Mouse (Mus musculus) thymus, adult 2 months (tissue): ENCODE data around the gene Kif21a.

Source experiments
- CTCF ChIP-seq: fragments of 200-500 bp; IDR thresholded peaks from 2 replicates; pipeline ENCODE4 v1.5.1; 2012; ENCODE audit warnings: mild to moderate bottlenecking, control low read depth, low read length, moderate library complexity, borderline replicate concordance; ENCODE audit not compliant: control insufficient read depth, poor library complexity, insufficient read depth; ENCODE audit errors: extremely low read depth
- POLR2A ChIP-seq: fragments of 200-500 bp; IDR thresholded peaks from 2 replicates; pipeline ENCODE4 v1.6.1; 2012; ENCODE audit warnings: mild to moderate bottlenecking, low read length, control low read depth, moderate library complexity; ENCODE audit not compliant: control insufficient read depth, poor library complexity, insufficient read depth; ENCODE audit errors: extremely low read depth

GRCm38 (mm10) chr15:90960831-90961554 is 88.8 kb downstream of the Kif21a start:
- TF ChIP-seq CTCF = no peak
- no peak for TF ChIP-seq POLR2A
